Mouse (Mus musculus) MEL (cell line): ENCODE results near the gene Gm20388. TPM values are rescaled to one million over a fixed set of nuclear protein-coding genes. Genes with fewer than 3 reads are reported as not detected.

Source experiments
- DNase-seq: peaks from one replicate; pipeline ENCODE4 v3.0.0; 2011; ENCODE audit warnings: low read depth, low spot score
- H3K27ac ChIP-seq: 2 replicates; pipeline ENCODE4 v1.5.1; 2012; ENCODE audit warnings: low read depth, mild to moderate bottlenecking, control low read depth, low read length, moderate library complexity; ENCODE audit not compliant: control insufficient read depth
- H3K27me3 ChIP-seq, 2 experiments: fragments of 150-350 bp in 1 of 2; sonication (generic) in 1 of 2; 2 replicates each; pipeline ENCODE4 v1.6.1; 2012; ENCODE audit warnings: low read length in 2 of 2, mild to moderate bottlenecking in 2 of 2, improper control_type of control experiment in 1 of 2, moderate library complexity in 1 of 2; ENCODE audit not compliant: insufficient read depth in 2 of 2, control insufficient read depth in 1 of 2
- H3K36me3 ChIP-seq, 2 experiments: 2 replicates each; pipeline ENCODE4 v1.6.1; 2012 to 2014; ENCODE audit warnings: low read length in 2 of 2, improper control_type of control experiment in 1 of 2, inconsistent platforms in 1 of 2, mild to moderate bottlenecking in 1 of 2; ENCODE audit not compliant: insufficient read depth in 2 of 2, control insufficient read depth in 1 of 2
- H3K4me1 ChIP-seq, 2 experiments: fragments of 150-350 bp in 1 of 2; sonication (generic) in 1 of 2; 2 replicates each; pipeline ENCODE4 v1.6.1; 2012; ENCODE audit warnings: low read length in 2 of 2, improper control_type of control experiment in 1 of 2, mild to moderate bottlenecking in 1 of 2; ENCODE audit not compliant: insufficient read depth in 2 of 2, control insufficient read depth in 1 of 2
- H3K4me3 ChIP-seq, 2 experiments: fragments of 150-350 bp in 1 of 2; sonication (generic) in 1 of 2; 2 replicates each; pipeline ENCODE4 v1.5.1; 2012; ENCODE audit warnings: low read depth in 2 of 2, low read length in 2 of 2, mild to moderate bottlenecking in 2 of 2, moderate library complexity in 2 of 2, control low read depth in 1 of 2, improper control_type of control experiment in 1 of 2; ENCODE audit not compliant: control insufficient read depth in 1 of 2, insufficient read depth in 1 of 2
- H3K79me2 ChIP-seq: 2 replicates; pipeline ENCODE4 v1.6.1; 2012; ENCODE audit warnings: mild to moderate bottlenecking, low read length, moderate library complexity; ENCODE audit not compliant: control insufficient read depth, poor library complexity, insufficient read depth
- H3K9ac ChIP-seq: 2 replicates; pipeline ENCODE4 v1.6.1; 2012; ENCODE audit warnings: low read depth, mild to moderate bottlenecking, control low read depth, low read length, moderate library complexity; ENCODE audit not compliant: control insufficient read depth, poor library complexity, severe bottlenecking
- H3K9me3 ChIP-seq: fragments of 150-350 bp; sonication (generic); replicated peaks from 2 replicates; pipeline ENCODE4 v1.6.1; 2012; ENCODE audit warnings: mild to moderate bottlenecking, low read length, improper control_type of control experiment, moderate library complexity; ENCODE audit not compliant: insufficient read depth
- CHD2 ChIP-seq: IDR thresholded peaks from 2 replicates; pipeline ENCODE4 v1.6.1; 2011; ENCODE audit warnings: low read length, improper control_type of control experiment
- E2F4 ChIP-seq: IDR thresholded peaks from 2 replicates; pipeline ENCODE4 v1.6.1; 2011; ENCODE audit warnings: low read depth, low read length, improper control_type of control experiment, borderline replicate concordance
- GATA1 ChIP-seq: IDR thresholded peaks from 2 replicates; pipeline ENCODE4 v1.6.1; 2011; ENCODE audit warnings: low read depth, low read length, improper control_type of control experiment
- KAT2A ChIP-seq: conservative IDR thresholded peaks from 2 replicates; pipeline ENCODE4 v1.6.1; 2012; ENCODE audit warnings: low read depth, low read length, improper control_type of control experiment, inconsistent platforms
- MAX ChIP-seq: IDR thresholded peaks from 2 replicates; pipeline ENCODE4 v1.6.1; 2011; ENCODE audit warnings: low read length, improper control_type of control experiment
- MEF2A ChIP-seq: IDR thresholded peaks from 2 replicates; pipeline ENCODE4 v1.6.1; 2014; ENCODE audit warnings: low read depth, mild to moderate bottlenecking, inconsistent platforms, low read length, improper control_type of control experiment; ENCODE audit not compliant: poor library complexity, insufficient replicate concordance, severe bottlenecking; ENCODE audit errors: extremely low read depth
- MYB ChIP-seq: IDR thresholded peaks from 2 replicates; pipeline ENCODE4 v1.6.1; 2011; ENCODE audit warnings: mild to moderate bottlenecking, low read depth, low read length, improper control_type of control experiment
- POLR2AphosphoS2 ChIP-seq: IDR thresholded peaks from 2 replicates; pipeline ENCODE4 v1.6.1; 2011; ENCODE audit warnings: low read length, improper control_type of control experiment
- SIN3A ChIP-seq: IDR thresholded peaks from 2 replicates; pipeline ENCODE4 v1.6.1; 2012; ENCODE audit warnings: low read length, improper control_type of control experiment, inconsistent platforms
- TCF12 ChIP-seq: IDR thresholded peaks from 2 replicates; pipeline ENCODE4 v1.6.1; 2014; ENCODE audit warnings: low read depth, mild to moderate bottlenecking, inconsistent platforms, low read length, improper control_type of control experiment, moderate library complexity
- USF1 ChIP-seq: IDR thresholded peaks from 2 replicates; pipeline ENCODE4 v1.6.1; 2014; ENCODE audit warnings: low read depth, mild to moderate bottlenecking, inconsistent platforms, low read length, improper control_type of control experiment, moderate library complexity
- ZC3H11A ChIP-seq: IDR thresholded peaks from 2 replicates; pipeline ENCODE4 v1.6.1; 2012; ENCODE audit warnings: low read depth, mild to moderate bottlenecking, inconsistent platforms, low read length, improper control_type of control experiment
- polyA plus RNA-seq, 2 experiments: library from polyadenylated mRNA; stranded (reverse) in 1 of 2; unstranded in 1 of 2; fragments of >175 nt in 1 of 2; fragments of >200 nt in 1 of 2; gene quantifications; 2 replicates each; pipeline versions ENCODE4 v1.2.1 to v1.2.4; 2012; ENCODE audit warnings: low replicate concordance in 2 of 2, low read depth in 1 of 2; ENCODE audit not compliant: insufficient read length in 2 of 2, insufficient read depth in 1 of 2, missing spikeins in 1 of 2
- total RNA-seq: library from RNA; depleted of rRNA; stranded (reverse); fragments of 300-350 nt; gene quantifications from 2 replicates; pipeline ENCODE4 v1.2.3, GENCODE M21; 2012

The Gm20388 gene
- total and polyA plus RNA-seq, 3 experiments = 11.1 to 17.8 TPM; not detected in 1

DNA sequence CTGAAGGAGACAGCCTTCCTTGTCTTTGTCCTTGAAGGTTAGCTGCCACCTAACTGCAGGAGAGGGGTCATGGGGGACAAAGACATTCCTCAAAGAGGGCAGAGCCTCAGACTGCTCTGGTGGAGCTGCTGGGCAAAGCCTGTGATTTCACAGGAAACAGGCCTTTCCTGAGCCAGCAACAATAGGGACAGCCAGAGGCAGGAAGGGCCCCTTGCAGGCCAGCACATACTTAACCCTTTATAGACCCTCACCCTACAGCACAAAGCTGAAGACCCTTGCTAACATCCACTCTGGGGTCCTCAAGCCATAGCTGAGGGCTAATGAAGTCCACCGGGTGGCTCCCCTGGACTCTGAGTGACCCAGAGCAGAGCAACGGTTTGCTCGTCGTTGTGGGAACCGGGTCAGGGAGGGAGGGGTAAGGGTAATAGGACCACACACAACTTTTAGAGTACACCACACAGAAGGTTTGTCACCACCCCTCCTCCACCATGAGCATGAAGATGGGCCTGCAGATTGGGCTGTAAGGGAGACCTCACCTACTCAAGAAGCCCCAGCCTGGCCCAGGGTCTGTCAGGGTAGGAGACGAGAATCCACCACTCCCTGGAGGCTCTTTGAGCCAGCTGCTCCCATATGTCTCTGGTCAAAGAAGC lies 2607.0 kb downstream of the Gm20388 start:
- Histone ChIP-seq H3K79me2 (peaks cover 12% of the 10 kb centered on the region; the same call in 1 of the 2 replicates), H3K9ac (no peak overlapping the region), H3K9me3 (no peaks in the 10 kb centered on the region), H3K27me3 (no peaks in the 10 kb centered on the region), H3K36me3 (peaks cover 0 to 5% of the 10 kb centered on the region in 2 experiments; a peak in 2 of 4 replicates), H3K4me1 (no peaks in the 10 kb centered on the region), H3K27ac (no peak overlapping the region), H3K4me3 (no peak overlapping the region)
- no peak for TF ChIP-seq TCF12
- no peak for TF ChIP-seq E2F4
- TF ChIP-seq SIN3A = no peak
- TF ChIP-seq ZC3H11A = no peak
- TF ChIP-seq CHD2 = no peak
- TF ChIP-seq MYB = no peak
- no peak for TF ChIP-seq KAT2A
- TF ChIP-seq USF1 = no peak
- DNase-seq = no peak

DNA sequence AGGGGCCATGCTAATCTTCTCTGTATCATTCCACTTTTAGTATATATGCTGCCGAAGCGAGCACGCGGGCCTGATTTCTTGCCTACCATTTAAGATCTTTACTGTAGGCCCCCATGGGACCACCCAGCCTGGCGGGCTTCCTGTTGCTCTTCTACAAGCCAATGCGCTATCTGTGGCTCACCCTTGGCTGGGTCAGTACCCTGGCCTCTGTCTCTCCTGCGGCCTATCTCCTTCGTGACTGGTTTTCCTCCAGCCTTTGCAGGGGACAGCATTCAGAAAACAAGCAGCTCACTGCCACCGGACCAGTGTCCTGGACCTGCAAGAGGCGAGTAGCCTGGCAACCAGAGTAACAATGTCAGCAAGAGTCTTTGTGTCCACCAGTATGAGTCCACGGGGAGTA lies 2610.0 kb downstream of the Gm20388 start:
- Histone ChIP-seq H3K79me2 (peaks cover 19% of the 10 kb centered on the region; the same call in 1 of the 2 replicates), H3K36me3 (peaks cover 0 to 6% of the 10 kb centered on the region in 2 experiments; a peak in 2 of 4 replicates), H3K9ac (no peak overlapping the region), H3K27ac (no peak overlapping the region), H3K9me3 (no peaks in the 10 kb centered on the region), H3K27me3 (no peaks in the 10 kb centered on the region), H3K4me3 (no peak overlapping the region), H3K4me1 (0 out of 4 replicates have a peak, but pooled peaks cover 0 to 3% of the 10 kb centered on the region in 2 experiments)
- DNase-seq = no peak
- TF ChIP-seq MAX (no peak), TCF12 (no peak), POLR2AphosphoS2 (no peak), GATA1 (no peak)

GRCm38 (mm10) chr8:122522796-122523651 lies 2612.4 kb downstream of the Gm20388 start:
- TF ChIP-seq MEF2A (no peak), GATA1 (no peak)
- TF ChIP-seq, all 39 proteins: peak for 0
- no peak overlapping the region for H3K9ac ChIP-seq
- H3K9me3 ChIP-seq = no peaks in the 10 kb centered on the region
- H3K27ac ChIP-seq = no peak overlapping the region
- H3K27me3 ChIP-seq = no peaks in the 10 kb centered on the region
- peaks cover 0 to 7% of the 10 kb centered on the region in 2 experiments; a peak in 2 of 4 replicates for H3K36me3 ChIP-seq
- H3K4me1 ChIP-seq = 0 out of 4 replicates have a peak, but pooled peaks cover 0 to 3% of the 10 kb centered on the region in 2 experiments
- no peak overlapping the region for H3K4me3 ChIP-seq
- no peak for DNase-seq
- H3K79me2 ChIP-seq = peaks cover 25% of the 10 kb centered on the region; the same call in 1 of the 2 replicates
